Comparison of ENCODE assay signal across 8 mouse cellular contexts in the genomic region with DNA sequence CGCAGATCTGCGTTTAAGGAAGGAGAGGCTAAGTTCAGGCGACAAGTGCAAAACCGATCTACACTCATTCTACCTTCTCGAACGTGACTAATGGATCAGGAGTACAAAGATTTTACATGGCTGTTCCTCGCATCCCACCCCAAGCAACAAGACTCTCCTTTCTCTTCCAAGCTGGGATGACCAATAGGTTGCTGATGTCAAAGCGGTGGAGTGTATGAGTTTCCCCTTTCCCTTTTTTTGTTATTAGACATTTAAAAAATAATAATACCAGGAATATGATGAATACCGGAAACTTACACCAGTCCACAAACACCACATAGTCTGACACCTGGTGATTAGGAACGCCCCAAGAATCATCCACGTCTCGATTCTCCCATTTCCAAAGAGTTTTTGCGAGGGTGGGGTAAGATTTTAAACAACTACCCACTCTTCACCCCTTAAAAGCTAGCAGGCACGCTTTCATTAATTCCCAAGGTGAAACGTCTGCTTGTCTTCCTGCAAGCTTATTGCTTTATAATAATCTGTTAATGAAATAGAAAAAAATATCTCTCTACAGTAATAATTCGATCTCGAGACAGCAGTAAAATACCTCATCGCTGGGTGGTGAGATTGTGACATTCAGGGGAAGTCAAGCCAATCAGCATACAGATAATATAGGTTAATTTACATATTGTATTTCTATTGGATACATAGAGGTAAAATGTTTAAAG. TPM values are rescaled to one million over a fixed set of nuclear protein-coding genes. Genes with fewer than 3 reads are reported as not detected.
A peak's percentile ranks its signal among the peaks of the same experiment; 100 is the strongest.
DNase-seq lines count a peak whose midpoint lies in the region; ATAC-seq and TF ChIP-seq lines count a peak whose summit lies in the region.

A gene (minus strand): TSS at position 598 of the 710 bp plus-strand sequence.

- H3K4me1 ChIP-seq in heart, embryonic 10.5 days = no peaks in the 10 kb centered on the region
- H3K4me1 ChIP-seq in ES-E14 (ENCODE audit: control insufficient read depth in 2 of 2, insufficient read depth in 2 of 2, low read length in 2 of 2, poor library complexity in 1 of 2) = peaks cover 0 to 2% of the 10 kb centered on the region in 2 experiments; a peak in 1 of 4 replicates
- H3K4me1 ChIP-seq in embryonic facial prominence, embryonic 12.5 days = peaks cover 2% of the 10 kb centered on the region; the same call in 1 of the 2 replicates
- peaks cover 12% of the 10 kb centered on the region; the same call in 1 of the 2 replicates for H3K4me1 ChIP-seq in hindbrain, embryonic 15.5 days (replicated peaks)
- H3K4me1 ChIP-seq in liver, embryonic 11.5 days (replicated peaks; ENCODE audit: control insufficient read depth, insufficient read depth, low read length) = no peaks in the 10 kb centered on the region

- ATAC-seq in embryonic facial prominence, embryonic 12.5 days (ENCODE audit: insufficient number of reproducible peaks, insufficient read depth, low FRiP score, low TSS enrichment) = no peak
- peak; percentile 59 for ATAC-seq in hindbrain, embryonic 15.5 days (ENCODE audit: low FRiP score, low read depth)
- no peak for ATAC-seq in liver, embryonic 11.5 days (replicated peaks; ENCODE audit: low FRiP score)

- peak within 1 kb of the TSS; percentile 69 for H3K4me2 ChIP-seq in embryonic facial prominence, embryonic 12.5 days (replicated peaks)
- peak within 1 kb of the TSS; percentile 87 for H3K4me2 ChIP-seq in hindbrain, embryonic 15.5 days
- peak within 1 kb of the TSS; percentile 95 for H3K4me2 ChIP-seq in liver, embryonic 11.5 days

- H3K9ac ChIP-seq in ES-E14 (ENCODE audit: insufficient read depth, low read depth, low read length, poor library complexity, severe bottlenecking) = peak within 1 kb of the TSS; percentile 71
- peak within 1 kb of the TSS; percentile 87 for H3K9ac ChIP-seq in embryonic facial prominence, embryonic 12.5 days
- H3K9ac ChIP-seq in hindbrain, embryonic 15.5 days = peak within 1 kb of the TSS; percentile 95
- peak within 1 kb of the TSS; percentile 69 for H3K9ac ChIP-seq in liver, embryonic 11.5 days (ENCODE audit: low read depth, low read length)

- H3K4me3 ChIP-seq in heart, embryonic 10.5 days = peak within 1 kb of the TSS; percentile 69
- peak within 1 kb of the TSS; percentile 69 to 73 for H3K4me3 ChIP-seq in ES-E14 (ENCODE audit: insufficient read depth in 1 of 2, low read depth in 1 of 2, low read length in 2 of 2, poor library complexity in 1 of 2, severe bottlenecking in 1 of 2)
- peak within 1 kb of the TSS; percentile 63 for H3K4me3 ChIP-seq in embryonic facial prominence, embryonic 12.5 days
- H3K4me3 ChIP-seq in hindbrain, embryonic 15.5 days = peak within 1 kb of the TSS; percentile 80
- H3K4me3 ChIP-seq in liver, embryonic 11.5 days (ENCODE audit: low read depth, low read length) = peak within 1 kb of the TSS; percentile 54

- no peak for DNase-seq in heart, embryonic 10.5 days (ENCODE audit: low spot score)
- DNase-seq in heart, adult 11 months = no peak
- DNase-seq in ES-E14 (ENCODE audit: low read depth, low spot score) = no peak
- DNase-seq in liver, embryonic 11.5 days (ENCODE audit: low spot score) = no peak
- DNase-seq in right cerebral cortex, postnatal 14 days = peak; percentile 5
- DNase-seq in urinary bladder, postnatal 10 days (ENCODE audit: low spot score) = no peak

- H3K9me3 ChIP-seq in heart, embryonic 10.5 days = no peaks in the 10 kb centered on the region
- no peaks in the 10 kb centered on the region for H3K9me3 ChIP-seq in ES-E14 (ENCODE audit: control insufficient read depth, insufficient read depth, low read depth, low read length)
- H3K9me3 ChIP-seq in embryonic facial prominence, embryonic 12.5 days = no peaks in the 10 kb centered on the region
- no peaks in the 10 kb centered on the region for H3K9me3 ChIP-seq in hindbrain, embryonic 15.5 days
- H3K9me3 ChIP-seq in liver, embryonic 11.5 days (ENCODE audit: control insufficient read depth, low read length) = no peaks in the 10 kb centered on the region

- 48% methylated on average over 18 of the region's 18 CpGs for WGBS in heart, embryonic 10.5 days
- 46% methylated on average over 18 of the region's 18 CpGs for WGBS in embryonic facial prominence, embryonic 12.5 days
- WGBS in hindbrain, embryonic 15.5 days = 20% methylated on average over 18 of the region's 18 CpGs
- 39% methylated on average over 18 of the region's 18 CpGs for WGBS in liver, embryonic 11.5 days

- no peaks in the 10 kb centered on the region for H3K36me3 ChIP-seq in heart, embryonic 10.5 days
- no peaks in the 10 kb centered on the region for H3K36me3 ChIP-seq in ES-E14 (ENCODE audit: control insufficient read depth, insufficient read depth, low read length, poor library complexity, severe bottlenecking)
- H3K36me3 ChIP-seq in embryonic facial prominence, embryonic 12.5 days = no peaks in the 10 kb centered on the region
- H3K36me3 ChIP-seq in hindbrain, embryonic 15.5 days = no peaks in the 10 kb centered on the region
- H3K36me3 ChIP-seq in liver, embryonic 11.5 days (ENCODE audit: control insufficient read depth, insufficient read depth, low read length) = no peaks in the 10 kb centered on the region

- in situ Hi-C loops in ES-E14 (cut with MboI; ENCODE audit: low sequenced_read_pairs in 2 of 2, unreplicated experiment in 2 of 2) = no loop called here

- no peaks in the 10 kb centered on the region; the same call in 1 of the 2 replicates for H3K27me3 ChIP-seq in heart, embryonic 10.5 days (ENCODE audit: insufficient read depth, poor library complexity, severe bottlenecking)
- H3K27me3 ChIP-seq in embryonic facial prominence, embryonic 12.5 days = no peaks in the 10 kb centered on the region
- H3K27me3 ChIP-seq in hindbrain, embryonic 15.5 days = no peaks in the 10 kb centered on the region
- peaks cover 6% of the 10 kb centered on the region; the same call in 1 of the 2 replicates for H3K27me3 ChIP-seq in liver, embryonic 11.5 days (replicated peaks; ENCODE audit: control insufficient read depth, insufficient read depth, low read length)

- peak within 1 kb of the TSS; percentile 94 for H3K27ac ChIP-seq in heart, embryonic 10.5 days
- H3K27ac ChIP-seq in ES-E14 (ENCODE audit: insufficient read depth, low read depth, low read length, poor library complexity, severe bottlenecking) = no peak within 1 kb of the TSS
- peak within 1 kb of the TSS; percentile 86 for H3K27ac ChIP-seq in embryonic facial prominence, embryonic 12.5 days
- H3K27ac ChIP-seq in hindbrain, embryonic 15.5 days (replicated peaks) = peak within 1 kb of the TSS; percentile 100
- H3K27ac ChIP-seq in liver, embryonic 11.5 days (ENCODE audit: low read depth, low read length) = peak within 1 kb of the TSS; percentile 47

TF ChIP-seq in ES-E14, 5 proteins besides CTCF, POLR2A, EP300 and RAD21:
- no peak for TF ChIP-seq ZNF384 (IDR thresholded peaks at IDR 0.05; ENCODE audit: low read depth, low read length)
- no peak for TF ChIP-seq MAFK (IDR thresholded peaks at IDR 0.05; ENCODE audit: insufficient read depth, low read depth, low read length)
- TF ChIP-seq ZC3H11A (IDR thresholded peaks at IDR 0.05; ENCODE audit: borderline replicate concordance, low read depth, low read length) = no peak
- TF ChIP-seq HCFC1 (IDR thresholded peaks at IDR 0.05; ENCODE audit: borderline replicate concordance, insufficient read depth, low read length) = no peak
- no peak for TF ChIP-seq CHD2 (IDR thresholded peaks at IDR 0.05; ENCODE audit: low read depth, low read length)

RNA-seq across cellular contexts. Expression of the gene that starts here (rescaled TPM):
- 4.3 and 5.6 TPM in 2 replicates for polyA plus RNA-seq in heart, embryonic 10.5 days (2016; fragmentation: Nextera tagmentation; extraction: Ambion mirVana)
- 1.0 and 1.2 TPM in 2 replicates for total RNA-seq in ES-E14 (2012; rRNA removed)
- polyA plus RNA-seq in embryonic facial prominence, embryonic 12.5 days (2016; fragmentation: Nextera tagmentation; extraction: Ambion mirVana) = 9.2 and 11.3 TPM in 2 replicates
- polyA plus RNA-seq in hindbrain, embryonic 15.5 days (2015; fragmentation: Nextera tagmentation; extraction: Ambion mirVana) = 98.2 and 107 TPM in 2 replicates
- 5.1 and 5.7 TPM in 2 replicates for polyA plus RNA-seq in liver, embryonic 11.5 days (2014; fragmentation: Nextera tagmentation; extraction: Ambion mirVana)
